Mouse (Mus musculus) MEL (cell line): ENCODE results near the gene Rnf8. TPM values are rescaled to one million over a fixed set of nuclear protein-coding genes. Genes with fewer than 3 reads are reported as not detected.

Experiments used
- DNase-seq: peaks from one replicate; pipeline ENCODE4 v3.0.0; 2011; ENCODE audit warnings: low read depth, low spot score
- H3K27ac ChIP-seq: 2 replicates; pipeline ENCODE4 v1.5.1; 2012; ENCODE audit warnings: low read depth, mild to moderate bottlenecking, control low read depth, low read length, moderate library complexity; ENCODE audit not compliant: control insufficient read depth
- H3K27me3 ChIP-seq, 2 experiments: fragments of 150-350 bp in 1 of 2; sonication (generic) in 1 of 2; 2 replicates each; pipeline ENCODE4 v1.6.1; 2012; ENCODE audit warnings: low read length in 2 of 2, mild to moderate bottlenecking in 2 of 2, improper control_type of control experiment in 1 of 2, moderate library complexity in 1 of 2; ENCODE audit not compliant: insufficient read depth in 2 of 2, control insufficient read depth in 1 of 2
- H3K36me3 ChIP-seq, 2 experiments: 2 replicates each; pipeline ENCODE4 v1.6.1; 2012 to 2014; ENCODE audit warnings: low read length in 2 of 2, improper control_type of control experiment in 1 of 2, inconsistent platforms in 1 of 2, mild to moderate bottlenecking in 1 of 2; ENCODE audit not compliant: insufficient read depth in 2 of 2, control insufficient read depth in 1 of 2
- H3K4me1 ChIP-seq, 2 experiments: fragments of 150-350 bp in 1 of 2; sonication (generic) in 1 of 2; 2 replicates each; pipeline ENCODE4 v1.6.1; 2012; ENCODE audit warnings: low read length in 2 of 2, improper control_type of control experiment in 1 of 2, mild to moderate bottlenecking in 1 of 2; ENCODE audit not compliant: insufficient read depth in 2 of 2, control insufficient read depth in 1 of 2
- H3K4me3 ChIP-seq, 2 experiments: fragments of 150-350 bp in 1 of 2; sonication (generic) in 1 of 2; 2 replicates each; pipeline ENCODE4 v1.5.1; 2012; ENCODE audit warnings: low read depth in 2 of 2, low read length in 2 of 2, mild to moderate bottlenecking in 2 of 2, moderate library complexity in 2 of 2, control low read depth in 1 of 2, improper control_type of control experiment in 1 of 2; ENCODE audit not compliant: control insufficient read depth in 1 of 2, insufficient read depth in 1 of 2
- H3K79me2 ChIP-seq: 2 replicates; pipeline ENCODE4 v1.6.1; 2012; ENCODE audit warnings: mild to moderate bottlenecking, low read length, moderate library complexity; ENCODE audit not compliant: control insufficient read depth, poor library complexity, insufficient read depth
- H3K9ac ChIP-seq: 2 replicates; pipeline ENCODE4 v1.6.1; 2012; ENCODE audit warnings: low read depth, mild to moderate bottlenecking, control low read depth, low read length, moderate library complexity; ENCODE audit not compliant: control insufficient read depth, poor library complexity, severe bottlenecking
- H3K9me3 ChIP-seq: fragments of 150-350 bp; sonication (generic); replicated peaks from 2 replicates; pipeline ENCODE4 v1.6.1; 2012; ENCODE audit warnings: mild to moderate bottlenecking, low read length, improper control_type of control experiment, moderate library complexity; ENCODE audit not compliant: insufficient read depth
- BHLHE40 ChIP-seq: IDR thresholded peaks from 2 replicates; pipeline ENCODE4 v1.6.1; 2012; ENCODE audit warnings: low read depth, mild to moderate bottlenecking, inconsistent platforms, low read length, improper control_type of control experiment, borderline replicate concordance
- CTCF ChIP-seq, 3 experiments: IDR thresholded peaks in 2 of 3; conservative IDR thresholded peaks in 1 of 3; 2 replicates each; pipeline ENCODE4 v1.5.1; 2011 to 2012; ENCODE audit warnings: low read length in 3 of 3, low read depth in 2 of 3, mild to moderate bottlenecking in 2 of 3, improper control_type of control experiment in 1 of 3, inconsistent platforms in 1 of 3, mixed read lengths in 1 of 3, moderate library complexity in 1 of 3; ENCODE audit not compliant: control insufficient read depth in 1 of 3, insufficient read depth in 1 of 3, poor library complexity in 1 of 3, severe bottlenecking in 1 of 3
- E2F4 ChIP-seq: IDR thresholded peaks from 2 replicates; pipeline ENCODE4 v1.6.1; 2011; ENCODE audit warnings: low read depth, low read length, improper control_type of control experiment, borderline replicate concordance
- GATA1 ChIP-seq: IDR thresholded peaks from 2 replicates; pipeline ENCODE4 v1.6.1; 2011; ENCODE audit warnings: low read depth, low read length, improper control_type of control experiment
- KAT2A ChIP-seq: conservative IDR thresholded peaks from 2 replicates; pipeline ENCODE4 v1.6.1; 2012; ENCODE audit warnings: low read depth, low read length, improper control_type of control experiment, inconsistent platforms
- MAFK ChIP-seq: IDR thresholded peaks from 2 replicates; pipeline ENCODE4 v1.6.1; 2011; ENCODE audit warnings: low read depth, mild to moderate bottlenecking, low read length, improper control_type of control experiment, borderline replicate concordance
- MEF2A ChIP-seq: IDR thresholded peaks from 2 replicates; pipeline ENCODE4 v1.6.1; 2014; ENCODE audit warnings: low read depth, mild to moderate bottlenecking, inconsistent platforms, low read length, improper control_type of control experiment; ENCODE audit not compliant: poor library complexity, insufficient replicate concordance, severe bottlenecking; ENCODE audit errors: extremely low read depth
- MXI1 ChIP-seq: IDR thresholded peaks from 2 replicates; pipeline ENCODE4 v1.6.1; 2011; ENCODE audit warnings: mild to moderate bottlenecking, low read depth, low read length, improper control_type of control experiment
- MYB ChIP-seq: IDR thresholded peaks from 2 replicates; pipeline ENCODE4 v1.6.1; 2011; ENCODE audit warnings: mild to moderate bottlenecking, low read depth, low read length, improper control_type of control experiment
- MYC ChIP-seq: IDR thresholded peaks from 2 replicates; pipeline ENCODE4 v1.6.1; 2011; ENCODE audit warnings: low read depth, mild to moderate bottlenecking, low read length, improper control_type of control experiment, moderate library complexity
- NELFE ChIP-seq: IDR thresholded peaks from 2 replicates; pipeline ENCODE4 v1.6.1; 2011; ENCODE audit warnings: low read depth, low read length, improper control_type of control experiment
- POLR2A ChIP-seq, 2 experiments: IDR thresholded peaks; 2 replicates each; pipeline ENCODE4 v1.6.1; 2011 to 2012; ENCODE audit warnings: low read length in 2 of 2, mild to moderate bottlenecking in 2 of 2, control low read depth in 1 of 2, improper control_type of control experiment in 1 of 2, low read depth in 1 of 2, moderate library complexity in 1 of 2; ENCODE audit not compliant: control insufficient read depth in 1 of 2, insufficient read depth in 1 of 2, poor library complexity in 1 of 2
- POLR2AphosphoS5 ChIP-seq: IDR thresholded peaks from 2 replicates; pipeline ENCODE4 v1.6.1; 2012; ENCODE audit warnings: low read depth, borderline replicate concordance, mild to moderate bottlenecking, inconsistent platforms, low read length, moderate library complexity, mixed read lengths
- RAD21 ChIP-seq: IDR thresholded peaks from 2 replicates; pipeline ENCODE4 v1.6.1; 2011; ENCODE audit warnings: mild to moderate bottlenecking, low read depth, low read length, improper control_type of control experiment
- RCOR1 ChIP-seq: IDR thresholded peaks from 2 replicates; pipeline ENCODE4 v1.6.1; 2012; ENCODE audit warnings: low read depth, mild to moderate bottlenecking, inconsistent platforms, low read length, improper control_type of control experiment
- SIN3A ChIP-seq: IDR thresholded peaks from 2 replicates; pipeline ENCODE4 v1.6.1; 2012; ENCODE audit warnings: low read length, improper control_type of control experiment, inconsistent platforms
- SMC3 ChIP-seq: IDR thresholded peaks from 2 replicates; pipeline ENCODE4 v1.6.1; 2011; ENCODE audit warnings: low read depth, low read length, improper control_type of control experiment
- TAL1 ChIP-seq: IDR thresholded peaks from 2 replicates; pipeline ENCODE4 v1.6.1; 2012; ENCODE audit warnings: mild to moderate bottlenecking, inconsistent platforms, low read length, moderate library complexity, mixed read lengths
- TBP ChIP-seq: IDR thresholded peaks from 2 replicates; pipeline ENCODE4 v1.8.0; 2011; ENCODE audit warnings: low read depth, low read length, improper control_type of control experiment
- TCF12 ChIP-seq: IDR thresholded peaks from 2 replicates; pipeline ENCODE4 v1.6.1; 2014; ENCODE audit warnings: low read depth, mild to moderate bottlenecking, inconsistent platforms, low read length, improper control_type of control experiment, moderate library complexity
- UBTF ChIP-seq: IDR thresholded peaks from 2 replicates; pipeline ENCODE4 v1.6.1; 2012; ENCODE audit warnings: low read depth, mild to moderate bottlenecking, inconsistent platforms, low read length, improper control_type of control experiment, moderate library complexity, borderline replicate concordance; ENCODE audit not compliant: insufficient read depth
- USF2 ChIP-seq, 2 experiments: IDR thresholded peaks; 2 replicates each; pipeline ENCODE4 v1.6.1; 2011 to 2012; ENCODE audit warnings: improper control_type of control experiment in 2 of 2, low read length in 2 of 2, borderline replicate concordance in 1 of 2, inconsistent platforms in 1 of 2, low read depth in 1 of 2, mild to moderate bottlenecking in 1 of 2; ENCODE audit not compliant: insufficient read depth in 1 of 2
- ZC3H11A ChIP-seq: IDR thresholded peaks from 2 replicates; pipeline ENCODE4 v1.6.1; 2012; ENCODE audit warnings: low read depth, mild to moderate bottlenecking, inconsistent platforms, low read length, improper control_type of control experiment
- ZMIZ1 ChIP-seq: IDR thresholded peaks from 2 replicates; pipeline ENCODE4 v1.6.1; 2012; ENCODE audit warnings: low read depth, mild to moderate bottlenecking, inconsistent platforms, low read length, improper control_type of control experiment, moderate library complexity
- ZNF384 ChIP-seq: IDR thresholded peaks from 2 replicates; pipeline ENCODE4 v1.6.1; 2012; ENCODE audit warnings: low read depth, mild to moderate bottlenecking, inconsistent platforms, low read length, improper control_type of control experiment
- polyA plus RNA-seq, 2 experiments: library from polyadenylated mRNA; stranded (reverse) in 1 of 2; unstranded in 1 of 2; fragments of >175 nt in 1 of 2; fragments of >200 nt in 1 of 2; gene quantifications; 2 replicates each; pipeline versions ENCODE4 v1.2.1 to v1.2.4; 2012; ENCODE audit warnings: low replicate concordance in 2 of 2, low read depth in 1 of 2; ENCODE audit not compliant: insufficient read length in 2 of 2, insufficient read depth in 1 of 2, missing spikeins in 1 of 2
- total RNA-seq: library from RNA; depleted of rRNA; stranded (reverse); fragments of 300-350 nt; gene quantifications from 2 replicates; pipeline ENCODE4 v1.2.3, GENCODE M21; 2012

Gene Rnf8
- total and polyA plus RNA-seq, 3 experiments, result 40.3 to 49.2 TPM; not detected in 1

DNA sequence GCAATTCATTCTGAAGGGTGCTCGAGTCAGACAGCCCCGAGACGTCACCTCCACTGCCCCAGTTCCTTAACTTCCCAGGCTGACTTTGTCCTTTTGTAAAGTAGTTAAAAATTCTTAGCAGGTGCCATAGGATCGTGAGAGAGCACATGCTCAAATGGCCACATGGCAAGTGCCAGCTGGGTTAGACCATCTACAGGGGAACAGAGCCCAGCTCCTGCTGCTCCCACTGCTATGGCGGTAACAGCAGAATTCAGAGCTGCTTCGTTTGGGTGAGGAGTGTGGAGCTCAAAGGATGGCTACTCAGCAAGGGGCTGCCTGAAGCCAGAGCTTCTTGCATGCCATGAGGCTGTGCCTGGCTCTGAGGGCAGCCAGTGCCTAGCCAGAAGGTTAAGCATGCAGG is 44.8 kb upstream of the Rnf8 start:
- H3K27me3 ChIP-seq, result no peaks in the 10 kb centered on the region
- no peak overlapping the region for H3K9ac ChIP-seq
- peaks cover 0 to 1% of the 10 kb centered on the region in 2 experiments; a peak in 2 of 4 replicates for H3K36me3 ChIP-seq
- no peak overlapping the region for H3K4me3 ChIP-seq
- no peak overlapping the region for H3K27ac ChIP-seq
- no peaks in the 10 kb centered on the region for H3K9me3 ChIP-seq
- TF ChIP-seq GATA1 (no peak), POLR2AphosphoS5 (no peak), TBP (no peak), MYB (no peak), ZMIZ1 (no peak), MXI1 (no peak), TAL1 (no peak), RAD21 (no peak), SMC3 (no peak), ZC3H11A (no peak)
- TF ChIP-seq, all 39 proteins: peak for 0
- Histone ChIP-seq H3K4me1 (no peaks in the 10 kb centered on the region), H3K79me2 (no peaks in the 10 kb centered on the region)
- no peak for DNase-seq

- Histone ChIP-seq H3K27me3 (no peaks in the 10 kb centered on the region), H3K36me3 (no peaks in the 10 kb centered on the region; a peak in 1 of 4 replicates), H3K9ac (no peak overlapping the region), H3K9me3 (no peaks in the 10 kb centered on the region), H3K27ac (no peak overlapping the region), H3K4me1 (no peaks in the 10 kb centered on the region), H3K4me3 (no peak overlapping the region), H3K79me2 (no peaks in the 10 kb centered on the region)
- no peak for DNase-seq
- TF ChIP-seq MEF2A, result no peak
- TF ChIP-seq RCOR1, result no peak
- no peak for TF ChIP-seq GATA1
- no peak for TF ChIP-seq MYC
- no peak for TF ChIP-seq E2F4
- TF ChIP-seq ZNF384, result no peak
- TF ChIP-seq POLR2A (IDR thresholded peaks at IDR 0.05; ENCODE audit: control insufficient read depth in 1 of 2, insufficient read depth in 1 of 2, low read depth in 1 of 2, low read length in 2 of 2, poor library complexity in 1 of 2), result no peak
- no peak for TF ChIP-seq SIN3A
- no peak for TF ChIP-seq KAT2A
- TF ChIP-seq NELFE, result no peak
- TF ChIP-seq UBTF, result no peak
- no peak for TF ChIP-seq TCF12
- no peak for TF ChIP-seq MAFK
- no peak for TF ChIP-seq MYB
- TF ChIP-seq USF2 (IDR thresholded peaks at IDR 0.05; ENCODE audit: borderline replicate concordance in 1 of 2, insufficient read depth in 1 of 2, low read depth in 1 of 2, low read length in 2 of 2), result no peak
- no peak for TF ChIP-seq POLR2AphosphoS5
- TF ChIP-seq BHLHE40, result no peak
- TF ChIP-seq CTCF (IDR thresholded peaks at IDR 0.05 in 2 of 3, conservative IDR thresholded peaks at IDR 0.05 in 1 of 3; ENCODE audit: control insufficient read depth in 1 of 3, insufficient read depth in 1 of 3, low read depth in 2 of 3, low read length in 3 of 3, poor library complexity in 1 of 3, severe bottlenecking in 1 of 3), result no peak
Observed at GRCm38 (mm10) chr17:29579579-29580126, 34.9 kb upstream of the Rnf8 start.
